In genomic region chr13:45923086-45923485, GRCm38 (mm10) we compare ENCODE assay signal across 21 mouse cellular contexts. TPM values are rescaled to one million over a fixed set of nuclear protein-coding genes. Genes with fewer than 3 reads are reported as not detected.
DNase-seq lines count a peak whose midpoint lies in the region; ATAC-seq lines count a peak whose summit lies in the region.
"Had no signal": no experiment of that assay in that cellular context is flagged by ENCODE, and none has a peak within 500 bp of the region (broad histone marks: within the 10 kb centered on the region; RNA-seq: fewer than 3 reads in every experiment).

No protein-coding gene starts in this region.

- no peak overlapping the region for H3K4me3 ChIP-seq in forebrain, embryonic 11.5 days (ENCODE audit: low read depth, low read length)
- H3K4me3 ChIP-seq in forebrain, embryonic 13.5 days: no peak overlapping the region
- no peak overlapping the region for H3K4me3 ChIP-seq in lung, embryonic 16.5 days (ENCODE audit: low read length)
- H3K4me3 ChIP-seq in stomach, embryonic 16.5 days (replicated peaks; ENCODE audit: low read length): no peak overlapping the region
- H3K4me3 ChIP-seq in hindbrain, embryonic 12.5 days: no peak overlapping the region
- H3K4me3 ChIP-seq: forebrain, embryonic 15.5 days; heart, embryonic 10.5 days; hindbrain, embryonic 15.5 days; layer of hippocampus, adult 2 months; limb, embryonic 12.5 days; liver, embryonic 12.5 days; midbrain, embryonic 15.5 days; neural tube, embryonic 15.5 days had no signal

- H3K9ac ChIP-seq in forebrain, embryonic 11.5 days (ENCODE audit: low read length): no peak overlapping the region
- H3K9ac ChIP-seq in forebrain, embryonic 13.5 days: no peak overlapping the region
- no peak overlapping the region for H3K9ac ChIP-seq in lung, embryonic 16.5 days (ENCODE audit: low read length)
- H3K9ac ChIP-seq in stomach, embryonic 16.5 days (ENCODE audit: low read length): no peak overlapping the region
- H3K9ac ChIP-seq in hindbrain, embryonic 12.5 days: no peak overlapping the region
- H3K9ac ChIP-seq: forebrain, embryonic 15.5 days; hindbrain, embryonic 15.5 days; limb, embryonic 12.5 days; liver, embryonic 12.5 days; midbrain, embryonic 15.5 days; neural tube, embryonic 15.5 days had no signal

- 96% methylated on average over 1 of the region's 1 CpGs for WGBS in forebrain, embryonic 11.5 days
- whole genome bisulfite sequencing in forebrain, embryonic 13.5 days: 100% methylated on average over 1 of the region's 1 CpGs
- 100% methylated on average over 1 of the region's 1 CpGs for WGBS in lung, embryonic 16.5 days
- 88% methylated on average over 1 of the region's 1 CpGs for WGBS in stomach, embryonic 16.5 days
- 90% methylated on average over 1 of the region's 1 CpGs for WGBS in hindbrain, embryonic 12.5 days

- H3K27ac ChIP-seq in forebrain, embryonic 11.5 days (ENCODE audit: low read depth, low read length): no peak overlapping the region
- no peak overlapping the region for H3K27ac ChIP-seq in forebrain, embryonic 13.5 days
- H3K27ac ChIP-seq in lung, embryonic 16.5 days (ENCODE audit: low read length): no peak overlapping the region
- H3K27ac ChIP-seq in stomach, embryonic 16.5 days (ENCODE audit: low read length): peak overlapping the region; percentile 71; the same call in 1 of the 2 replicates
- H3K27ac ChIP-seq in hindbrain, embryonic 12.5 days: no peak overlapping the region
- H3K27ac ChIP-seq: forebrain, embryonic 15.5 days; heart, embryonic 10.5 days; hindbrain, embryonic 15.5 days; layer of hippocampus, adult 2 months; limb, embryonic 12.5 days; liver, embryonic 12.5 days; midbrain, embryonic 15.5 days had no signal

- ATAC-seq in forebrain, embryonic 11.5 days (replicated peaks; ENCODE audit: low FRiP score): no peak
- no peak for ATAC-seq in forebrain, embryonic 13.5 days
- peak; percentile 16; the same call in 1 of the 2 replicates for ATAC-seq in lung, embryonic 16.5 days (ENCODE audit: low read depth)
- no peak for ATAC-seq in stomach, embryonic 16.5 days (ENCODE audit: insufficient read depth, low FRiP score)
- ATAC-seq in hindbrain, embryonic 12.5 days (ENCODE audit: low FRiP score): no peak
- ATAC-seq: forebrain, embryonic 15.5 days; liver, embryonic 12.5 days; midbrain, embryonic 15.5 days had no signal

- no peaks in the 10 kb centered on the region for H3K36me3 ChIP-seq in forebrain, embryonic 11.5 days (ENCODE audit: control insufficient read depth, insufficient read depth, low read length)
- H3K36me3 ChIP-seq in forebrain, embryonic 13.5 days (ENCODE audit: poor library complexity, severe bottlenecking): no peaks in the 10 kb centered on the region
- H3K36me3 ChIP-seq in lung, embryonic 16.5 days (ENCODE audit: control insufficient read depth, insufficient read depth, low read length): no peaks in the 10 kb centered on the region
- no peaks in the 10 kb centered on the region for H3K36me3 ChIP-seq in stomach, embryonic 16.5 days (ENCODE audit: control insufficient read depth, insufficient read depth, low read length)
- no peaks in the 10 kb centered on the region for H3K36me3 ChIP-seq in hindbrain, embryonic 12.5 days
- H3K36me3 ChIP-seq: forebrain, embryonic 15.5 days; hindbrain, embryonic 15.5 days; limb, embryonic 12.5 days; liver, embryonic 12.5 days; midbrain, embryonic 15.5 days; neural tube, embryonic 15.5 days had no signal

- no peak overlapping the region for H3K4me2 ChIP-seq in forebrain, embryonic 11.5 days (ENCODE audit: low read depth, low read length, severe bottlenecking)
- H3K4me2 ChIP-seq in forebrain, embryonic 13.5 days: no peak overlapping the region
- no peak overlapping the region for H3K4me2 ChIP-seq in lung, embryonic 16.5 days (ENCODE audit: low read depth, low read length)
- H3K4me2 ChIP-seq in stomach, embryonic 16.5 days (ENCODE audit: low read depth, low read length): peak overlapping the region; percentile 22; the same call in 1 of the 2 replicates
- H3K4me2 ChIP-seq in hindbrain, embryonic 12.5 days (replicated peaks): no peak overlapping the region
- H3K4me2 ChIP-seq: forebrain, embryonic 15.5 days; hindbrain, embryonic 15.5 days; limb, embryonic 12.5 days; liver, embryonic 12.5 days; midbrain, embryonic 15.5 days; neural tube, embryonic 15.5 days had no signal

- no peaks in the 10 kb centered on the region for H3K9me3 ChIP-seq in forebrain, embryonic 11.5 days (ENCODE audit: control insufficient read depth, low read length)
- H3K9me3 ChIP-seq in forebrain, embryonic 13.5 days (replicated peaks): no peaks in the 10 kb centered on the region
- H3K9me3 ChIP-seq in lung, embryonic 16.5 days (ENCODE audit: control insufficient read depth, low read length): no peaks in the 10 kb centered on the region
- H3K9me3 ChIP-seq in stomach, embryonic 16.5 days (replicated peaks; ENCODE audit: control insufficient read depth, low read length): no peaks in the 10 kb centered on the region
- H3K9me3 ChIP-seq in hindbrain, embryonic 12.5 days (replicated peaks): no peaks in the 10 kb centered on the region
- H3K9me3 ChIP-seq: forebrain, embryonic 15.5 days; heart, embryonic 10.5 days; hindbrain, embryonic 15.5 days; limb, embryonic 12.5 days; liver, embryonic 12.5 days; midbrain, embryonic 15.5 days; neural tube, embryonic 15.5 days had no signal

- no peaks in the 10 kb centered on the region for H3K27me3 ChIP-seq in forebrain, embryonic 11.5 days (ENCODE audit: control insufficient read depth, insufficient read depth, low read length)
- H3K27me3 ChIP-seq in forebrain, embryonic 13.5 days: no peaks in the 10 kb centered on the region
- no peaks in the 10 kb centered on the region for H3K27me3 ChIP-seq in lung, embryonic 16.5 days (ENCODE audit: control insufficient read depth, insufficient read depth, low read depth, low read length)
- no peaks in the 10 kb centered on the region for H3K27me3 ChIP-seq in stomach, embryonic 16.5 days (ENCODE audit: control insufficient read depth, insufficient read depth, low read length)
- no peaks in the 10 kb centered on the region for H3K27me3 ChIP-seq in hindbrain, embryonic 12.5 days
- H3K27me3 ChIP-seq: forebrain, embryonic 15.5 days; hindbrain, embryonic 15.5 days; limb, embryonic 12.5 days; liver, embryonic 12.5 days; midbrain, embryonic 15.5 days; neural tube, embryonic 15.5 days had no signal

- H3K4me1 ChIP-seq in forebrain, embryonic 11.5 days (replicated peaks; ENCODE audit: control insufficient read depth, insufficient read depth, low read length): no peaks in the 10 kb centered on the region
- no peaks in the 10 kb centered on the region for H3K4me1 ChIP-seq in forebrain, embryonic 13.5 days
- H3K4me1 ChIP-seq in lung, embryonic 16.5 days (replicated peaks; ENCODE audit: control insufficient read depth, insufficient read depth, low read length): peaks cover 6% of the 10 kb centered on the region
- H3K4me1 ChIP-seq in stomach, embryonic 16.5 days (ENCODE audit: control insufficient read depth, insufficient read depth, low read length): peaks cover 10% of the 10 kb centered on the region
- no peaks in the 10 kb centered on the region for H3K4me1 ChIP-seq in hindbrain, embryonic 12.5 days
- H3K4me1 ChIP-seq: hindbrain, embryonic 15.5 days; limb, embryonic 12.5 days had no signal

- peak; percentile 21 for DNase-seq in forebrain, embryonic 11.5 days (ENCODE audit: low spot score)
- no peak for DNase-seq in lung, adult 18-20 months
- peak; percentile 66 for DNase-seq in induced T-regulatory cell, adult 2 months (ENCODE audit: low read depth)
- no peak for DNase-seq in liver
- DNase-seq: cerebellum, adult 11 months; cerebellum, postnatal 10 days; kidney, adult 8-10 months; right cerebral cortex, adult 18-20 months; right cerebral cortex, postnatal 4 days had no signal

RNA-seq across cellular contexts. Expression of gene Atxn1, which starts 41.7 kb away (rescaled TPM):
- 2.2 and 3.3 TPM in 2 replicates for polyA plus RNA-seq in forebrain, embryonic 11.5 days (2014; fragmentation: Nextera tagmentation; extraction: Ambion mirVana)
- polyA plus RNA-seq in forebrain, embryonic 13.5 days (2015; fragmentation: Nextera tagmentation; extraction: Ambion mirVana): 7.7 and 8.7 TPM in 2 replicates
- polyA plus RNA-seq in lung, embryonic 16.5 days (2015; fragmentation: Nextera tagmentation; extraction: Ambion mirVana): 8.3 and 9.8 TPM in 2 replicates
- polyA plus RNA-seq in stomach, embryonic 16.5 days (2015; fragmentation: Nextera tagmentation; extraction: Ambion mirVana): 7.8 and 8.0 TPM in 2 replicates
- 5.0 TPM in 2 replicates for polyA plus RNA-seq in hindbrain, embryonic 12.5 days (2016; fragmentation: Nextera tagmentation; extraction: Ambion mirVana)

Comparison
In these comparisons a context has a peak if more than half of its experiments do, and no peak if none do; other contexts are left out.
1. DNase-seq: peak in forebrain, embryonic 11.5 days (single experiment) and induced T-regulatory cell, adult 2 months (single experiment); none in lung, adult 18-20 months (0 of 2) and liver (single experiment).